Comparison of ENCODE assay signal across 19 mouse cellular contexts in the genomic region with DNA sequence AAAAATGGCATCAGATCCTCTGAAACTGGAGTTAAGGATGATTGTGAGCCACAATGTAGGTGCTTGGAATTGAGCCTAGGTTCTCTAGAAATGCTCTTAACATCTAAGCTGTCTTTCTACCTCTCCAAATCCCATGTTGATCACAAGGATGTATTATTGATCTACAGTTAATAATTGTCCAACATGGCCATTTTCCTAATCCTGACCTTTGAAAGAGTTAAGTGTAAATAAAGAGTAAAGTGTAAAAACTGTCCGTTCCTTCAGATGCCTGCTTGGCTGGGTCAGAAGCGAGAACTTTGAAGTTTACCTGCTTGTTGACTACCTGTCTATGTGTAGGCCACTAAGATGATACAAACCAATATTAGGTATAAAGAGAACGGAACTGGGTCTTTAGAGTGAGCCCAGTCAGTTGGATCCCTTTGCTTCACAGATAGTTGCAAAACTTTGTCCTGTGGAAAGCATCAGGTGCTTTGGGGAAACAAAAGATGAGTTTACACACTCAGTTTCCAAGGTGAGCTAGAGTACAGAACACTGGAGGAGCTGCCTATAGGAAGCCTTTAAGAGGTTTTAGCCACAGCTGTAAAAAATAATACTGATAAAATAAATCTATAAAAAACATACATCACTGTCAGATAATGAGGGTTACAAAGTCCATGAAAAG. TPM values are rescaled to one million over a fixed set of nuclear protein-coding genes. Genes with fewer than 3 reads are reported as not detected.
"Had no signal": no experiment of that assay in that cellular context is flagged by ENCODE, and none has a peak within 500 bp of the region (broad histone marks: within the 10 kb centered on the region; RNA-seq: fewer than 3 reads in every experiment).

No protein-coding gene starts in this region.

- H3K27me3 ChIP-seq: lung, embryonic 15.5 days; megakaryocyte, embryonic 14.5 days; midbrain, embryonic 12.5 days; neural tube, embryonic 12.5 days had no signal

- H3K9ac ChIP-seq: liver, embryonic 14.5 days; lung, embryonic 15.5 days; midbrain, embryonic 12.5 days; neural tube, embryonic 12.5 days had no signal

- H3K9me3 ChIP-seq: lung, embryonic 15.5 days; megakaryocyte, embryonic 14.5 days; midbrain, embryonic 12.5 days; neural tube, embryonic 12.5 days had no signal

- DNase-seq: lung, adult 2 months; lung, postnatal 14 days; lung, postnatal 36 days; midbrain, embryonic 14.5 days; right cerebral cortex, postnatal 25 days; right cerebral cortex, postnatal 4 days; spleen, adult 18-20 months; thymus, adult 18-20 months; thymus, postnatal 14 days; thymus, postnatal 4 days had no signal

- H3K27ac ChIP-seq: liver, embryonic 14.5 days; lung, embryonic 15.5 days; macrophage; midbrain, embryonic 12.5 days; neural tube, embryonic 12.5 days had no signal

- H3K4me1 ChIP-seq: lung, embryonic 15.5 days; midbrain, embryonic 12.5 days had no signal

- H3K4me2 ChIP-seq: lung, embryonic 15.5 days; midbrain, embryonic 12.5 days; neural tube, embryonic 12.5 days had no signal

- ATAC-seq: lung, postnatal 0 days had no signal

- H3K4me3 ChIP-seq: lung, embryonic 15.5 days; megakaryocyte, embryonic 14.5 days; midbrain, embryonic 12.5 days; neural tube, embryonic 12.5 days had no signal

RNA-seq across cellular contexts. Expression of a gene that starts 56.7 kb away (rescaled TPM):
- total RNA-seq: megakaryocyte progenitor cell, adult 5-6 weeks; monocyte, adult 5-6 weeks had no signal
